Mouse (Mus musculus): ENCODE measurements around the gene Syt5. TPM values are rescaled to one million over a fixed set of nuclear protein-coding genes. Genes with fewer than 3 reads are reported as not detected.

The Syt5 gene
- total RNA-seq, 2 experiments from 2014 or later, result 203 to 205 TPM

DNA sequence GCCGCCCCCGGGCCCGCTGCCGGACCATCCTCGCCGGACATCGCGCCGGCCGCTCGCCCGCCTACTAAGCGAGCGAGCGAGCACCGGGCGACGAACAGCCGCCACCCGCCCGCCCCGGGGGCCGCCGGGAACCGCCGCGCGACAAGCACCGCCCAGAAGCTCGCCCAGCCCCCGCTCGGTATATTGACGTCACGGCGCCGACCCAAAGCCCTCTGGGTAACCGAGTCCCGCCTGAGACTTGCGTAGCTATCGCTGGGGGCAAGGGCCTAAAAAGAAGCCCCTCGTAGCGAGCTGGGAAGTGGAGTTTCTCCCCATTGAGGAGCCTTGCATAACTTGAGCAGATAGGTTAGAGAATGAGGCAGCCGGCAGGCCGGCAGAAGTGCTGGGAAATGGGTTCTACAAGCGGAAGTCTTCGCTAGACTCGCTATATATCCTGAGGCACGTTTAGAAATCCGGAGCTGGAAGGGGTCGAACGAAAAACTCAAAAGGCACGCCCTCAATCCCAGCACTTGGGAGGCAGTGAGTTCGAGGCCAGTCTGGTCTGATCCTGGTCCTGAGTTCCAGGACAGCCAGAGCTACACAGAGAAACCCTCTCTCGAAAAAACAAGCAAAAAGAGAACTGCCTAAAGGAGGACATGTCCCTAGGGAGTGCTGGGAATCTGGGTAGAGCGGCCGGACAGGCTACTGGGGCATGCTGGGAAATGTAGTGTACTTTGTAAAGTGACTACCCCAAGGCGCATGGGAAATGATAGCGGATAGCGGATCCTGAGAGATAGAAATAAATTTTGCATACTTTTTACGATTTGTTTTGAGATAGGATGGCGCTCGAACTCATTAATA is 45.6 kb downstream of the Syt5 start, which contains the start of gene Ppp1r12c:
Gene Ppp1r12c, minus strand, starts transcription at position 123 of the 840 bp plus-strand sequence.
- DNase-seq (ENCODE audit: low spot score in 2 of 2), result peak; percentile 96 to 98

DNA sequence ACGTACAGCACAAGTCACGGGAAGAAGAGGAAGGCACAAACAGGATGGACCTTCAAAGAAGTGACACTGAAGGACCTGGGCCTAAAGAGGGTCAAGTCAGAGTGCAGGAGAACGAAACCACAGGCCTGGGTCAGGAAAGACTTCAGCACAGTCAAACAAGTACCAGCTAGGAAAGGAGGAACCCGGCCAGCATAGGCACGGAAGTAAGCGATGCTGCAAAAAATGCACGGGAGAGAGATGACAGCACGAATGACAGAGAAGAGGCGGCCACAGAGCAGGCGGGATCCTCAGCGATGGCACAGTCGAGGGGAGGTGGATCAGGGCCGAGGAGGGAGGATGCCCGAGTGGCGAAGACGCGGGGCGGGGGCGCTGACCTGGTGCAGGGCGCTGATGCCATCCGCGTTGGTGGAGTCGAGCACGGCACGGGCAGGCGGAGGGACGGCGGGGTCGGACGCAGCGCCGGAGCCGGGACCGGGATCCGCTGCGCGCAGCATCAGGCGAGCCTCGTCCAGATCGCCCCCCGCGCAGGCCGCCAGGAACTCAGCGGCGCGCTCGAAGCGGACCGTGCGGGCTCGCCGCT is 46.4 kb downstream of the Syt5 start:
- peak; percentile 65 to 68 for DNase-seq (ENCODE audit: low spot score in 2 of 2)

DNA sequence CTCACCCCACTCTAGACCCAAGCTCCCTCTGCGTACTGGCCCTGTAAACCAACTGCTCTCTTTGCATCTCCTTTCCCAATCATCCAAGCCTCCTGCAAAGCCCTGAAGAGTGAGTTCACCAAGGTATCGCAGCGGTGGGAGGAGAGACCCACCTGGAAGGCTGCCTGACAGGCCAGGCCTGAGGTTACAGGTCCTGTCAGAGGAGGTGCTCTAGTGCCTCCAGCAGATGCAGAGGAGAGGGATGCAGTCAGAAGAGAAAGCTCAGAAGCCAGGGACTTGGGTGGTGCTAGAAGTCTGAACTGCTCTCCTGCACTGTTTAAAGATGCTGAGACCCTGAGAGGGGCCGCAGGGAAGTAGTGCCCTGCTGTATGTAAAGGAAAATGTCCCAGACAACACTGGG is 48.3 kb downstream of the Syt5 start:
- no peak for DNase-seq (ENCODE audit: low spot score in 2 of 2)

DNA sequence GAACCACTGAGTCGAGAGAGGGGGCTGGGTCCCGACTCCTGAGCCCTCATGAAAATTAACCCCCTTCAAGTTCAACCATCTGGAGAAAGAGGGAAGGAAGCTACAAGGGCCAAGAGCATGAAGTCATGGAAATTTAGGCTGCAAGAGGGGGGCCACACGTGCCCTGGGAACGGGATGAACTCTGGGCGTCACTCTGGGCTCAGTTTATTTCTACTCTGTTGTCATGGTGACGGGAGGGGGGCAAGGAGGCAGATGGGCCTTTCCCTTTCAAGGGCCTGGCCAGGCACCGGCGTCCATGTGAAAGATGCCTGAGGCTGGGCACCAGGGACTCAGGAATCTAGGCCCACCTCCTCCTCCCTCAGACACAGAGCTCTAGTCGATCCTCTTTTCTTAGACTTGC is 49.1 kb downstream of the Syt5 start:
- DNase-seq (ENCODE audit: low spot score in 2 of 2), result peak in 1 of 2 experiments; percentile 46

DNA sequence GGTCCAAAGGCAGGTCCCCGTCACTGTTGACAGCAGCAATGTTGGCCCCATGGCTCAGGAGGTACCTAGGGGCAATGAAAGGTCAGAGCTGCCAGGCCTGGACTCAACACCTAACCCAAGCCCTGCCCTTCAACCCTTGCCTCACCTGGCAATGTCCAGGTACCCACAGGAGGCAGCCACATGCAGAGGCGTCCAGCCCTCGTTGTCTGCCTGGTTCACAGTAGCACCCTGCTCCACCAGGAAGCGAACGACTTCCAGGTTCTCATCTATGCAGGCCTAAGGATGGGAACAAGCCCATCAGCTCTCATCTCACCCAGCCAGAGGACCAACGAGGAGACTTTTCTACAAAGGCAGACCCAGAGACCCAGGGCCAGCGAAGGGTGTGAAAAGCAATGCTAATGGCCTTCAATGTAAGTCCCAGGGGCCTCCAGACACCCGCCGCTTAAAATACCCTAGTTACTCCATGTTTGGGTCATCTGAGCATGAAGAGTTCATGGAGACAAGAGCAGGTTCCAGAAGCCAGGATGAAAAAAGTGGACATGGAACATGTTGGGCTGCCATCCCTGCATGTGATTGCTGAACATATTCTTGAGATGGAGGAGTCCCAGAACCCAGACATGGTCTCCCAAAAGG is 50.0 kb downstream of the Syt5 start:
- DNase-seq (ENCODE audit: low spot score in 2 of 2), result no peak

DNA sequence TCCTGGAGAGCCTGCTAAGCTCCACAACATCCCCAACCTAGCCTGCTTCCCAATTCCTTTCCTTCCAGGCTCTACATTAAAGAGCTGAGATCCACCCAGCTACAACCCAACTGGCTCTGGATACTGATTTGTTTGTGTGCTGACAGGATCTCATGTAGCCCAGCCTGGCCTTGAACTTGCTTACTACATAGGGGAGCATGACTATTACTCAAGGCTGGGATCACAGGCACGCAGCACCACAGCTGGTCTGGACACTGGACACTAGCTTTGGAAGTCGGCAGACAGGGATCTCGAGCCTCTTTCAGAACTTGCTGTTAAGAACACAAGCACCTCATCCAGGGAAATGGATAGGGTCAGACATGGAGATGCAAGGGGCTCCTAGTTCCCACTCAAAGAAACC is 50.9 kb downstream of the Syt5 start:
- DNase-seq (ENCODE audit: low spot score in 2 of 2), result no peak

DNA sequence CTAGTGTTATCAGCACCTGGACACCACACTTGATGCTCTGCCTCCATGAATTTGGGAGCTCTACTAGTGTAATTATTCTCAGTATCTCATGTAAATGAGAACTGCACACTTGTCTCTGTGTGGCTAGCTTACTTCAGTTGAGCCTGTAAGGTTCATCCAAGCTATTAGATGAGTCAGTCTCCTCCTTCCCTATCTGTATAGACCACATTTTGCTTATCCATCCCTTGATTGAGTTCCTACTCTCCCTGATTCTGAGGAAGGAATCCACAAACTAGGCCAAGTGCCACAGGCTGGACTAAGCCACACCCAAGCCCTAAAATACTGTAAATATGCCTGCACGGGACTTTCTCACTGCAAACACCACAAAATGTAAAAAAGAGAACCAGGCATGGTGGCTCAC is 53.4 kb downstream of the Syt5 start:
- no peak for DNase-seq (ENCODE audit: low spot score in 2 of 2)

DNA sequence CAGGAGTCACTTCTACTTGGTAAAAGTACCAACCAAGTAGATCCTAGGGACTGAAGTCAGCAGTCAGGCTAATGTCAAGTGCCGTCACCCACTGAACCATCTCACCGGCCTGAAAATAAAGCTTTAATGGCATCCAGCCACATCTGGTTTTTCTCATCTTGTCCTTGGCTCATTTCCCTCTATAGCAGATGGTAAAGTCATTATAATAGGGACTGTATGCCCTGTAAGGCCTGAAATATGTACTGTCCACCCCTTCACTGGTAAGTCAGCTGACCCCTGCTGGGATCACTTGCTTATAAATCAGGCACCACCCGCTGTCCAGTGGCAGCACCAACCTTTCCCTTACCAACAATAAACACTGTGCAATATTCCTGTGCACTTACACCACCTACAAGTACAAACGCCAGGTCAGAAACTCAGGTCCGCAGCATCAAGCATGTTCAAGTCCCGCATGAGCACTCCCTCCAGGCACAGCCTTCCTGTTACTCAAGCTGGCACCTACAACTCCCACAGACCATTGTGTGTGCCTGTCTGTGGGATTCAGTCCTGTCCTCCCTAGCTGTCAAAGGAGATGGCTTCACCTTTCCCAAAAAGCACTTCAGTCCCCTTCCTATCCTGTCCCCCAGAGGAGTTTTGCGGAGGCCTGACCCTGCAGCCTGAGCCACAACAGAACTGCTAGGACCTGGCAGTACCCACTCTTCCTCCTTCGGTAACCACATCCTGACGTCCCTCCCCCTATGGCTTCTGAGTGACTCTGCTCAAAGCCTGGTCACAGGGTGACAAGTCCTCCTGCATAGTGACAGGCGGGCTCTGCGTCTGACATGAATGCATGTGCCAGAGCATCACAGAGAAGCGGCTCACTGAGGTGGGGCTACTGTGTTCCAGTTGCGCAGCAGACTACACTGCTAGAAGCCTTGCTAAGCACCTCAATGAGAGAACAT is 54.8 kb downstream of the Syt5 start:
- DNase-seq (ENCODE audit: low spot score in 2 of 2), result no peak

DNA sequence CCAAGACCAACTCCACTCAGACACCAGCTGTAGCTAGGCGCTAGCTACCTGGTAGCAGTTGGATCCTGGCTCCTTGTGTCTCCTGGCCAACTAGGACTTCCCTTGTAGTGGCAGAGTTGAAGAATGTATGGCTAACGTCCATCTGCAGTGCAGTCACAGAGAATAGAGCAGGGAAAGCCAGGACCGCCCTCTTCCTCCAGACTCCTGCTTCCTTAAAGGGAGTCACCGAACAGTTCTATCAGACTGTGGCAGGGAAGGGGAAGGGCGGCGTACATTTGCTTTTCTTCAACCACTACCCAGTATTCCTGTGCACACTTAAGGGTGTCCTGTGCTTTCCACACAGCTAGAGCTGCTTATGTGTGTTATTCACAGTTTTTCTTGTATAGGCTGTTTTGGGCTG is 56.0 kb downstream of the Syt5 start:
- no peak for DNase-seq (ENCODE audit: low spot score in 2 of 2)

Small RNA genes within 50 kb of the gene (microRNA-seq; reads per million reads assigned to microRNA genes)
- gene Gm23577, result 0 reads per million in 2 experiments

Other genes starting within 250 kb of the Syt5 start
- gene Ncr1, start 209.8 kb downstream of the Syt5 start, total RNA-seq (2021), result not detected
- under 1 TPM in 1 of 2 experiments, not detected in 1; 0.07 TPM for gene Gp6, start 149.8 kb downstream of the Syt5 start, total RNA-seq (2021)
- gene Rdh13, start 101.9 kb downstream of the Syt5 start, total RNA-seq (2021), result 10 to 100 TPM; 33.6 to 40.1 TPM
- 1 to 10 TPM; 3.2 to 4.9 TPM for gene Eps8l1, start 86.9 kb downstream of the Syt5 start, total RNA-seq (2021)
- 100 to 1,000 TPM; 114 to 125 TPM for gene Ppp1r12c, start 45.9 kb downstream of the Syt5 start, total RNA-seq (2021)
- 1 to 10 TPM; 2.0 to 2.9 TPM for gene Tnnt1, start 31.2 kb downstream of the Syt5 start, total RNA-seq (2021)
- gene Tnni3, start 23.3 kb downstream of the Syt5 start, total RNA-seq (2021), result 1 to 10 TPM in 1 of 2 experiments, under 1 TPM in 1; 0.94 to 2.0 TPM
- 1 to 10 TPM; 1.2 to 1.4 TPM for gene Dnaaf3, start 15.1 kb downstream of the Syt5 start, total RNA-seq (2021)
- gene Ptprh, start 56.5 kb upstream of the Syt5 start, total RNA-seq (2021), result 1 to 10 TPM; 1.1 TPM
- gene Tmem86b, start 83.9 kb upstream of the Syt5 start, total RNA-seq (2021), result 10 to 100 TPM; 13.9 to 18.5 TPM
- gene Ppp6r1, start 111.5 kb upstream of the Syt5 start, total RNA-seq (2021), result 100 to 1,000 TPM; 112 to 121 TPM
- gene Hspbp1, start 137.5 kb upstream of the Syt5 start, total RNA-seq (2021), result 10 to 100 TPM; 93.2 to 97.2 TPM
- gene Brsk1, start 143.1 kb upstream of the Syt5 start, total RNA-seq (2021), result 100 to 1,000 TPM; 280 to 313 TPM
- not detected for gene Tmem150b, start 177.7 kb upstream of the Syt5 start, total RNA-seq (2021)
- gene Kmt5c, start 192.6 kb upstream of the Syt5 start, total RNA-seq (2021), result 10 to 100 TPM; 43.5 to 45.9 TPM
- 1 to 10 TPM; 6.5 to 9.8 TPM for gene Cox6b2, start 205.6 kb upstream of the Syt5 start, total RNA-seq (2021)
- gene Fam71e2, start 223.8 kb upstream of the Syt5 start, total RNA-seq (2021), result not detected
- under 1 TPM; 0.38 to 0.41 TPM for gene Il11, start 235.3 kb upstream of the Syt5 start, total RNA-seq (2021)
- not detected for gene Tmem190, start 235.4 kb upstream of the Syt5 start, total RNA-seq (2021)
- 1 to 10 TPM; 4.3 to 5.4 TPM for gene Tmem238, start 242.1 kb upstream of the Syt5 start, total RNA-seq (2021)
- 100 to 1,000 TPM; 540 to 663 TPM for gene Rpl28, start 245.3 kb upstream of the Syt5 start, total RNA-seq (2021)

Measured in layer of hippocampus, postnatal 10 days (tissue).